Mouse (Mus musculus): ENCODE results near the gene Epha4. TPM values are rescaled to one million over a fixed set of nuclear protein-coding genes. Genes with fewer than 3 reads are reported as not detected.

Gene Epha4
- polyA plus RNA-seq, 1 experiment from 2014 or later: 6.0 TPM

GRCm38 (mm10) chr1:77532576-77533183 is 17.8 kb upstream of the Epha4 start:
- ATAC-seq: no peak
- Histone ChIP-seq H3K27ac (ENCODE audit: low read length) (no peak overlapping the region), H3K4me1 (ENCODE audit: control insufficient read depth, insufficient read depth, low read length) (no peaks in the 10 kb centered on the region), H3K4me2 (ENCODE audit: low read depth, low read length) (no peak overlapping the region), H3K27me3 (replicated peaks; ENCODE audit: control insufficient read depth, insufficient read depth, low read length) (no peaks in the 10 kb centered on the region), H3K9ac (ENCODE audit: low read depth, low read length) (no peak overlapping the region), H3K4me3 (ENCODE audit: low read length) (no peak overlapping the region), H3K36me3 (ENCODE audit: control insufficient read depth, insufficient read depth, low read length) (no peaks in the 10 kb centered on the region), H3K9me3 (ENCODE audit: control insufficient read depth, low read length) (no peaks in the 10 kb centered on the region)
- WGBS: 43% methylated on average over 6 of the region's 6 CpGs

GRCm38 (mm10) chr1:77531934-77532575 is 17.2 kb upstream of the Epha4 start:
- Histone ChIP-seq H3K4me1 (ENCODE audit: control insufficient read depth, insufficient read depth, low read length) (no peaks in the 10 kb centered on the region), H3K36me3 (ENCODE audit: control insufficient read depth, insufficient read depth, low read length) (no peaks in the 10 kb centered on the region), H3K9me3 (ENCODE audit: control insufficient read depth, low read length) (no peaks in the 10 kb centered on the region), H3K27me3 (replicated peaks; ENCODE audit: control insufficient read depth, insufficient read depth, low read length) (no peaks in the 10 kb centered on the region), H3K27ac (ENCODE audit: low read length) (no peak overlapping the region), H3K4me3 (ENCODE audit: low read length) (no peak overlapping the region), H3K4me2 (ENCODE audit: low read depth, low read length) (no peak overlapping the region), H3K9ac (ENCODE audit: low read depth, low read length) (no peak overlapping the region)
- WGBS: 59% methylated on average over 5 of the region's 5 CpGs
- no peak for ATAC-seq

GRCm38 (mm10) chr1:77525082-77525481 is 10.2 kb upstream of the Epha4 start:
- no peak for ATAC-seq
- Histone ChIP-seq H3K36me3 (ENCODE audit: control insufficient read depth, insufficient read depth, low read length) (no peaks in the 10 kb centered on the region), H3K4me2 (ENCODE audit: low read depth, low read length) (no peak overlapping the region), H3K27ac (ENCODE audit: low read length) (no peak overlapping the region), H3K9me3 (ENCODE audit: control insufficient read depth, low read length) (no peaks in the 10 kb centered on the region), H3K9ac (ENCODE audit: low read depth, low read length) (no peak overlapping the region), H3K4me1 (ENCODE audit: control insufficient read depth, insufficient read depth, low read length) (no peaks in the 10 kb centered on the region), H3K4me3 (ENCODE audit: low read length) (no peak overlapping the region), H3K27me3 (replicated peaks; ENCODE audit: control insufficient read depth, insufficient read depth, low read length) (no peaks in the 10 kb centered on the region)
- WGBS: 75% methylated on average over 8 of the region's 8 CpGs

GRCm38 (mm10) chr1:77523354-77523753 is 8.5 kb upstream of the Epha4 start:
- no peaks in the 10 kb centered on the region for H3K9me3 ChIP-seq (ENCODE audit: control insufficient read depth, low read length)
- no peaks in the 10 kb centered on the region for H3K4me1 ChIP-seq (ENCODE audit: control insufficient read depth, insufficient read depth, low read length)
- no peak overlapping the region for H3K27ac ChIP-seq (ENCODE audit: low read length)
- H3K9ac ChIP-seq (ENCODE audit: low read depth, low read length): no peak overlapping the region
- no peak for ATAC-seq
- WGBS: 53% methylated on average over 2 of the region's 2 CpGs
- H3K27me3 ChIP-seq (replicated peaks; ENCODE audit: control insufficient read depth, insufficient read depth, low read length): no peaks in the 10 kb centered on the region
- no peak overlapping the region for H3K4me2 ChIP-seq (ENCODE audit: low read depth, low read length)
- no peaks in the 10 kb centered on the region for H3K36me3 ChIP-seq (ENCODE audit: control insufficient read depth, insufficient read depth, low read length)
- H3K4me3 ChIP-seq (ENCODE audit: low read length): no peak overlapping the region

- 49% methylated on average over 16 of the region's 17 CpGs for WGBS
- Histone ChIP-seq H3K4me2 (ENCODE audit: low read depth, low read length) (no peak overlapping the region), H3K4me1 (ENCODE audit: control insufficient read depth, insufficient read depth, low read length) (no peaks in the 10 kb centered on the region), H3K36me3 (ENCODE audit: control insufficient read depth, insufficient read depth, low read length) (no peaks in the 10 kb centered on the region), H3K4me3 (ENCODE audit: low read length) (no peak overlapping the region), H3K27me3 (replicated peaks; ENCODE audit: control insufficient read depth, insufficient read depth, low read length) (no peaks in the 10 kb centered on the region), H3K27ac (ENCODE audit: low read length) (no peak overlapping the region), H3K9me3 (ENCODE audit: control insufficient read depth, low read length) (no peaks in the 10 kb centered on the region), H3K9ac (ENCODE audit: low read depth, low read length) (no peak overlapping the region)
- no peak for ATAC-seq
These were observed 7.0 kb upstream of the Epha4 start for GRCm38 (mm10) chr1:77521640-77522539.

GRCm38 (mm10) chr1:77518715-77519114 is 3.8 kb upstream of the Epha4 start:
- H3K4me1 ChIP-seq (ENCODE audit: control insufficient read depth, insufficient read depth, low read length): peaks cover 7% of the 10 kb centered on the region
- no peaks in the 10 kb centered on the region for H3K9me3 ChIP-seq (ENCODE audit: control insufficient read depth, low read length)
- H3K4me3 ChIP-seq (ENCODE audit: low read length): no peak overlapping the region
- H3K36me3 ChIP-seq (ENCODE audit: control insufficient read depth, insufficient read depth, low read length): no peaks in the 10 kb centered on the region
- H3K27ac ChIP-seq (ENCODE audit: low read length): no peak overlapping the region
- H3K4me2 ChIP-seq (ENCODE audit: low read depth, low read length): no peak overlapping the region
- WGBS: 81% methylated on average over 3 of the region's 3 CpGs
- no peaks in the 10 kb centered on the region for H3K27me3 ChIP-seq (replicated peaks; ENCODE audit: control insufficient read depth, insufficient read depth, low read length)
- no peak for ATAC-seq
- no peak overlapping the region for H3K9ac ChIP-seq (ENCODE audit: low read depth, low read length)

- ATAC-seq: peak; percentile 64
These were observed 1.5 kb upstream of the Epha4 start for GRCm38 (mm10) chr1:77516203-77516991.

GRCm38 (mm10) chr1:77515651-77515981 is 728 bp upstream of the Epha4 start:
- ATAC-seq: no peak
- no peak overlapping the region for H3K27ac ChIP-seq (ENCODE audit: low read length)

More at GRCm38 (mm10) chr1:77516203-77516991, 1.5 kb upstream of the Epha4 start:
- H3K27me3 ChIP-seq (replicated peaks; ENCODE audit: control insufficient read depth, insufficient read depth, low read length): no peaks in the 10 kb centered on the region
- peaks cover 21% of the 10 kb centered on the region for H3K4me1 ChIP-seq (ENCODE audit: control insufficient read depth, insufficient read depth, low read length)
- WGBS: 2% methylated on average over 36 of the region's 36 CpGs
- H3K27ac ChIP-seq (ENCODE audit: low read length): no peak overlapping the region
- no peaks in the 10 kb centered on the region for H3K9me3 ChIP-seq (ENCODE audit: control insufficient read depth, low read length)
- peak overlapping the region; percentile 98 for H3K4me2 ChIP-seq (ENCODE audit: low read depth, low read length)
- H3K4me3 ChIP-seq (ENCODE audit: low read length): peak overlapping the region; percentile 70
- no peaks in the 10 kb centered on the region for H3K36me3 ChIP-seq (ENCODE audit: control insufficient read depth, insufficient read depth, low read length)
- H3K9ac ChIP-seq (ENCODE audit: low read depth, low read length): peak overlapping the region; percentile 67

More at GRCm38 (mm10) chr1:77515651-77515981, 728 bp upstream of the Epha4 start:
- WGBS: 2% methylated on average over 12 of the region's 12 CpGs
- peaks cover 21% of the 10 kb centered on the region for H3K4me1 ChIP-seq (ENCODE audit: control insufficient read depth, insufficient read depth, low read length)
- H3K36me3 ChIP-seq (ENCODE audit: control insufficient read depth, insufficient read depth, low read length): no peaks in the 10 kb centered on the region
- no peaks in the 10 kb centered on the region for H3K27me3 ChIP-seq (replicated peaks; ENCODE audit: control insufficient read depth, insufficient read depth, low read length)
- peak overlapping the region; percentile 67 for H3K9ac ChIP-seq (ENCODE audit: low read depth, low read length)
- no peaks in the 10 kb centered on the region for H3K9me3 ChIP-seq (ENCODE audit: control insufficient read depth, low read length)
- peak overlapping the region; percentile 70 for H3K4me3 ChIP-seq (ENCODE audit: low read length)
- peak overlapping the region; percentile 98 for H3K4me2 ChIP-seq (ENCODE audit: low read depth, low read length)
